Mouse (Mus musculus): ENCODE results near the gene Spindoc. TPM values are rescaled to one million over a fixed set of nuclear protein-coding genes. Genes with fewer than 3 reads are reported as not detected.
"Not testable (repeated sequence)": the region's sequence is repeated elsewhere in the genome, so short reads cannot be mapped to it uniquely, and the experiment has no call there.

The Spindoc gene
- polyA plus RNA-seq, 1 experiment from 2014 or later, result 41.2 TPM

DNA sequence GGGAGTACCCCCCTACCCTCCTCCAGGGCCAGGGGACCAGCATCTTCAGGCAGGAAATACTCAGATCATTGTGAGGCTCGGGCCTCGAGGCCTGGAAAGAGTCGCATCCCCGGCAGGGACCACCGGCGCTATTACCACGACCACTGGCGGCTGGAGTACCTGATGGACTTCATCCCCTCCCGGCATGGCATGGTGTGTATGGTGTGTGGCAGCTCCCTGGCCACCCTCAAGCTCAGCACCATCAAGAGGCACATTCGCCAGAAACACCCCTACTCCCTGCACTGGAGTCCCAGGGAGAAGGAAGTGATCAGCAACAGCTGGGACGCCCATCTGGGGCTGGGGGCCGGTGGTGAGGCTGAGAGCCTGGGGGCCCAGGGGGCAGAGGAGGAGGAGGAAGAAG, 37.3 kb upstream of the Spindoc start:
- Histone ChIP-seq H3K27me3 (no peaks in the 10 kb centered on the region), H3K9ac (replicated peaks) (peak overlapping the region; percentile 99), H3K36me3 (peaks cover 57% of the 10 kb centered on the region), H3K4me1 (replicated peaks) (peaks cover 72% of the 10 kb centered on the region), H3K27ac (no peak overlapping the region), H3K9me3 (no peaks in the 10 kb centered on the region), H3K4me2 (peak overlapping the region; percentile 77), H3K4me3 (replicated peaks) (peak overlapping the region; percentile 90)
- WGBS, result 57% methylated on average over 12 of the region's 12 CpGs
- no peak for ATAC-seq (ENCODE audit: insufficient number of reproducible peaks, insufficient read depth, low FRiP score, low TSS enrichment, low read depth)

GRCm38 (mm10) chr19:7419134-7419533, 36.3 kb upstream of the Spindoc start:
- Histone ChIP-seq H3K36me3 (peaks cover 47% of the 10 kb centered on the region), H3K27ac (0 out of 2 replicates have a peak overlapping the region, but pooled peaks have one; percentile 35), H3K4me1 (replicated peaks) (peaks cover 66% of the 10 kb centered on the region), H3K4me3 (replicated peaks) (peak overlapping the region; percentile 90), H3K9me3 (no peaks in the 10 kb centered on the region), H3K9ac (replicated peaks) (peak overlapping the region; percentile 99), H3K27me3 (no peaks in the 10 kb centered on the region), H3K4me2 (peak overlapping the region; percentile 77)
- WGBS, result 32% methylated on average over 6 of the region's 6 CpGs
- ATAC-seq (ENCODE audit: insufficient number of reproducible peaks, insufficient read depth, low FRiP score, low TSS enrichment, low read depth), result no peak

DNA sequence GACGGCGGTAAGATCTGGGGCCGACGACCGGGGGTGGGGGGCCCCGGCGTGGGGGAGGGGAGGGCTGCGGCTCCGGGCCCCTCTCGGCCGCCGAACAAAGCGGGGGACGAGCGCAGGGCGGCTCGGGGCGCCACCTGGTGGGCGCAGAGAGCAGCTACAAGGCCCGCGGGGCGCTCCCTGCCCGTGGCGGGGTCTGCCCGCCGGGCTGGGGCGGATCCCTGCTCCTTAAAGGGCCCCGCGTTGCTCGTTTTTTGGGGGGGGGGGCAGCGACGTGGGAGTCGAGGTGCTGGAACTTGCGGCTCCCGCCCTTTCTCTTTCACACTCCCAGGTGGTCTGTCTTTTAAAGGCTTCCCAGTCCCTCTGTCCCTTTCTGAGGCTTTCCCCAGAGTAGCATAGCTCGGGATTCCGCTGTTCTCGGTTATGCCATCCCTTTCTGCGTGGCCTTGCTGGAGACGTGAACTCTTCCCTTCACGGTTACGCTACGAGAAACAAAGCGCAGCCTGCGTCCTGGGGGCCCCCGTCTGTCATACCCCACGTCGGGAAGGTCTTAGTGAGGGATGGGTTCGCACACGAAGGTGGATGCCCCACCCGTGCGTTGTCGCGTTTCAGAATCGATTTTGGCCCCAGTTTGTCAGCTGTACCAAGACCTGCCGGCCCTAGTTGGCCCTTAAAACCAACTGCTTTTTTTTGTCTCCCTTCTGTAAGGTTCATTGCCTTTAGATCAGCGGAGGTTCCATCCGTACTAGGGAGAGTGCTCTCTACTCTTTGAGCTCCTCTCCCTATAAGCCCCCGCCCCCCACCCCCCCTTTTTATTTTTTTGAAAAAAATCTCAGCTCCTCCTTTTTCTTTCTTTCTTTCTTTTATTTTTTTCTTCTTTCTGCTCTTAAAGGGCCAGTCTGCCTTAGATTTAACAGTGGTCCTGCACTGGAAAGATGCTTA, 35.4 kb upstream of the Spindoc start:
- H3K27me3 ChIP-seq, result no peaks in the 10 kb centered on the region
- WGBS, result under 1% methylated on average over 51 of the region's 59 CpGs

GRCm38 (mm10) chr19:7416834-7417735, 34.3 kb upstream of the Spindoc start, which contains the start of gene 2700081O15Rik:
Gene 2700081O15Rik (plus strand): TSS chr19:7417625.
- Histone ChIP-seq H3K4me1 (replicated peaks) (peaks cover 46% of the 10 kb centered on the region), H3K9ac (replicated peaks) (peak within 1 kb of the TSS; percentile 99), H3K36me3 (peaks cover 27% of the 10 kb centered on the region), H3K27ac (peak within 1 kb of the TSS; percentile 97), H3K9me3 (no peaks in the 10 kb centered on the region), H3K4me2 (peak within 1 kb of the TSS; percentile 80), H3K27me3 (no peaks in the 10 kb centered on the region), H3K4me3 (replicated peaks) (peak within 1 kb of the TSS; percentile 90)
- ATAC-seq (ENCODE audit: insufficient number of reproducible peaks, insufficient read depth, low FRiP score, low TSS enrichment, low read depth), result peak; percentile 48; the same call in 1 of the 2 replicates
- WGBS, result under 1% methylated on average over 95 of the region's 107 CpGs

More for the DNA sequence above, 35.4 kb upstream of the Spindoc start:
- H3K4me1 ChIP-seq (replicated peaks), result peaks cover 57% of the 10 kb centered on the region
- peak overlapping the region; percentile 99 for H3K9ac ChIP-seq (replicated peaks)
- no peaks in the 10 kb centered on the region for H3K9me3 ChIP-seq
- H3K27ac ChIP-seq, result peak overlapping the region; percentile 97
- H3K4me2 ChIP-seq, result peak overlapping the region; percentile 77
- H3K36me3 ChIP-seq, result peaks cover 38% of the 10 kb centered on the region
- peak overlapping the region; percentile 90 for H3K4me3 ChIP-seq (replicated peaks)
- peak; percentile 52 for ATAC-seq (ENCODE audit: insufficient number of reproducible peaks, insufficient read depth, low FRiP score, low TSS enrichment, low read depth)

GRCm38 (mm10) chr19:7415916-7416833, 33.4 kb upstream of the Spindoc start:
- peak overlapping the region; percentile 80 for H3K4me2 ChIP-seq
- H3K27me3 ChIP-seq, result no peaks in the 10 kb centered on the region
- no peak for ATAC-seq (ENCODE audit: insufficient number of reproducible peaks, insufficient read depth, low FRiP score, low TSS enrichment, low read depth)
- peaks cover 37% of the 10 kb centered on the region for H3K4me1 ChIP-seq (replicated peaks)
- H3K4me3 ChIP-seq (replicated peaks), result peak overlapping the region; percentile 90
- 30% methylated on average over 22 of the region's 22 CpGs for WGBS
- H3K36me3 ChIP-seq, result peaks cover 18% of the 10 kb centered on the region
- H3K9me3 ChIP-seq, result no peaks in the 10 kb centered on the region
- peak overlapping the region; percentile 99 for H3K9ac ChIP-seq (replicated peaks)
- peak overlapping the region; percentile 97 for H3K27ac ChIP-seq

GRCm38 (mm10) chr19:7412361-7412760, 29.6 kb upstream of the Spindoc start:
- H3K4me2 ChIP-seq, result no peak overlapping the region
- no peaks in the 10 kb centered on the region for H3K27me3 ChIP-seq
- H3K27ac ChIP-seq, result no peak overlapping the region
- H3K9ac ChIP-seq (replicated peaks), result no peak overlapping the region
- H3K4me3 ChIP-seq (replicated peaks), result no peak overlapping the region
- H3K4me1 ChIP-seq (replicated peaks), result peaks cover 10% of the 10 kb centered on the region
- WGBS, result 40% methylated on average over 2 of the region's 2 CpGs
- no peaks in the 10 kb centered on the region for H3K9me3 ChIP-seq
- H3K36me3 ChIP-seq, result no peaks in the 10 kb centered on the region
- ATAC-seq (ENCODE audit: insufficient number of reproducible peaks, insufficient read depth, low FRiP score, low TSS enrichment, low read depth), result no peak

- WGBS, result 80% methylated on average over 9 of the region's 9 CpGs
- no peaks in the 10 kb centered on the region for H3K36me3 ChIP-seq
- no peak for ATAC-seq (ENCODE audit: insufficient number of reproducible peaks, insufficient read depth, low FRiP score, low TSS enrichment, low read depth)
Measured at GRCm38 (mm10) chr19:7404623-7405229, 21.9 kb upstream of the Spindoc start.

DNA sequence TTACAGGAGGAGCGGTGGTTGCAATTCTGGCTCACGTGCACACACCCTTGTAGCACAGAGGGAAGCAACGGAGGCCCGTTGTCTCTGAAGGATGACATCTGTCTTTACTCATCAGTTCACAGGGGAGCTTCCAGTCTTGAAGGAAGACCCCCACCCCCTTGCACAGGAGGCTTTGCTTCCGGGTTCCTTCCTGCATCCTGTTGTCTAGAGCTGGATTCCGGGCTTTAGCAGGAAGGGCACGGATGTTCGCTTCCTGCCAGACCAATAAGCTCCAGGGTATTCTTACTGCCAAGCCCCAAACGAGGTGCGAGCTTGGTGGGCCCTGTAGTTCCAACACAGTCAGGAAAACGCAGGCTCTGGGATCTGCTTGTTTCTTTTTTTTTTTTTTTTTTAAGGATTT, 17.8 kb upstream of the Spindoc start:
- H3K27ac ChIP-seq, result no peak overlapping the region
- H3K27me3 ChIP-seq, result peaks cover 23% of the 10 kb centered on the region
- H3K36me3 ChIP-seq, result no peaks in the 10 kb centered on the region
- 79% methylated on average over 11 of the region's 11 CpGs for WGBS
- H3K9ac ChIP-seq (replicated peaks), result no peak overlapping the region
- H3K4me3 ChIP-seq (replicated peaks), result no peak overlapping the region
- no peak overlapping the region for H3K4me2 ChIP-seq
- no peak for ATAC-seq (ENCODE audit: insufficient number of reproducible peaks, insufficient read depth, low FRiP score, low TSS enrichment, low read depth)
- no peaks in the 10 kb centered on the region for H3K4me1 ChIP-seq (replicated peaks)
- H3K9me3 ChIP-seq, result no peaks in the 10 kb centered on the region

More at GRCm38 (mm10) chr19:7404623-7405229, 21.9 kb upstream of the Spindoc start:
- Histone ChIP-seq H3K9ac (replicated peaks) (no peak overlapping the region), H3K27me3 (peaks cover 9% of the 10 kb centered on the region), H3K4me1 (replicated peaks) (no peaks in the 10 kb centered on the region), H3K9me3 (no peaks in the 10 kb centered on the region), H3K27ac (no peak overlapping the region), H3K4me2 (no peak overlapping the region), H3K4me3 (replicated peaks) (no peak overlapping the region)

DNA sequence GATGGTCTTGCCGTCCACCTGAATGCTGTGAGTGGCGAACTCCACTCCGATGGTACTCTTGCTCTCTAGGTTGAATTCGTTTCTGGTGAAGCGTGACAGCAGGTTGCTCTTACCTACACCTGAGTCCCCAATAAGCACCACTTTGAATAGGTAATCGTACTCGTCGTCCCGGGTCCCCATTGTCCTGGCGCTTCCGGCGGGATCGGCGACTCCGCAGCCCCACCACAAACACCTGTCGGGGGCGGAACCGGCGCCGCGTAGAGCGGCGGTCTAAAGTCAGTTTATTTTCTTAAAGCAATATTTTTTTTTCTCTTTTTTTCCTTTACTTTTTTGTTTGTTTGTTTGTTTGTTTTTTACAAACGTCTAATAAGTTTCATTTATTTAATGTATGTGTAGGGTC, 16.1 kb upstream of the Spindoc start:
- H3K27ac ChIP-seq; H3K9ac ChIP-seq (replicated peaks); H3K36me3 ChIP-seq; H3K4me1 ChIP-seq (replicated peaks); H3K4me2 ChIP-seq; H3K9me3 ChIP-seq; ATAC-seq (ENCODE audit: insufficient number of reproducible peaks, insufficient read depth, low FRiP score, low TSS enrichment, low read depth); H3K4me3 ChIP-seq (replicated peaks): not testable (repeated sequence)
- H3K27me3 ChIP-seq, result peaks cover 23% of the 10 kb centered on the region
- 40% methylated on average over 24 of the region's 24 CpGs for WGBS

Data from limb, embryonic 12.5 days (tissue).